Comparison of ENCODE assay signal across 16 mouse cellular contexts in genomic region chr12:21301932-21302331, GRCm38 (mm10). TPM values are rescaled to one million over a fixed set of nuclear protein-coding genes. Genes with fewer than 3 reads are reported as not detected.
DNase-seq lines count a peak whose midpoint lies in the region; ATAC-seq and TF ChIP-seq lines count a peak whose summit lies in the region.
"Had no signal": no experiment of that assay in that cellular context is flagged by ENCODE, and none has a peak within 500 bp of the region (broad histone marks: within the 10 kb centered on the region; RNA-seq: fewer than 3 reads in every experiment).

No protein-coding gene starts in this region.

- no peak for TF ChIP-seq EP300 in stomach, postnatal 0 days (optimal IDR thresholded peaks at IDR 0.05)
- TF ChIP-seq EP300 in lung, postnatal 0 days (IDR thresholded peaks at IDR 0.05): no peak

- WGBS in liver, adult 2 months: 21% methylated on average over 8 of the region's 8 CpGs
- WGBS in kidney, adult 2 months: 44% methylated on average over 8 of the region's 8 CpGs
- 19% methylated on average over 8 of the region's 8 CpGs for WGBS in stomach, postnatal 0 days
- WGBS in lung, postnatal 0 days: 48% methylated on average over 8 of the region's 8 CpGs

- H3K9ac ChIP-seq in liver, adult 2 months (ENCODE audit: low read depth, low read length): no peak overlapping the region
- H3K9ac ChIP-seq in stomach, postnatal 0 days (ENCODE audit: low read length): no peak overlapping the region
- H3K9ac ChIP-seq in lung, postnatal 0 days (replicated peaks; ENCODE audit: low read depth): no peak overlapping the region
- H3K9ac ChIP-seq: hindbrain, embryonic 12.5 days had no signal

- no peak overlapping the region for H3K4me2 ChIP-seq in stomach, postnatal 0 days (replicated peaks; ENCODE audit: low read depth)
- no peak overlapping the region for H3K4me2 ChIP-seq in lung, postnatal 0 days (replicated peaks; ENCODE audit: low read depth, low read length)
- H3K4me2 ChIP-seq: hindbrain, embryonic 12.5 days had no signal

- H3K4me1 ChIP-seq in liver, adult 2 months (ENCODE audit: control insufficient read depth, insufficient read depth, low read length): peaks cover 6% of the 10 kb centered on the region; the same call in 1 of the 2 replicates
- H3K4me1 ChIP-seq in kidney, adult 2 months (ENCODE audit: control insufficient read depth, insufficient read depth, low read length): peaks cover 8% of the 10 kb centered on the region
- no peaks in the 10 kb centered on the region for H3K4me1 ChIP-seq in stomach, postnatal 0 days (replicated peaks; ENCODE audit: control insufficient read depth, insufficient read depth)
- H3K4me1 ChIP-seq in lung, postnatal 0 days (ENCODE audit: insufficient read depth, low read depth, low read length): no peaks in the 10 kb centered on the region
- H3K4me1 ChIP-seq: forebrain, embryonic 10.5 days; hindbrain, embryonic 12.5 days had no signal

- no peak overlapping the region; the same call in 1 of the 2 replicates for H3K27ac ChIP-seq in liver, adult 2 months (replicated peaks; ENCODE audit: insufficient read depth, low read depth, low read length)
- peak overlapping the region; percentile 95 for H3K27ac ChIP-seq in kidney, adult 2 months (ENCODE audit: insufficient read depth, low read depth, low read length)
- H3K27ac ChIP-seq in stomach, postnatal 0 days (replicated peaks): 0 out of 2 replicates have a peak overlapping the region, but pooled peaks have one; percentile 18
- no peak overlapping the region for H3K27ac ChIP-seq in lung, postnatal 0 days (ENCODE audit: low read length)
- H3K27ac ChIP-seq: forebrain, embryonic 10.5 days; hindbrain, embryonic 12.5 days had no signal

- peaks cover 23% of the 10 kb centered on the region for H3K36me3 ChIP-seq in liver, adult 2 months (ENCODE audit: control insufficient read depth, insufficient read depth, low read length)
- H3K36me3 ChIP-seq in kidney, adult 2 months (ENCODE audit: control insufficient read depth, insufficient read depth, low read length): peaks cover 3% of the 10 kb centered on the region; the same call in 1 of the 2 replicates
- H3K36me3 ChIP-seq in stomach, postnatal 0 days (ENCODE audit: control insufficient read depth, insufficient read depth, low read length): peaks cover 38% of the 10 kb centered on the region
- H3K36me3 ChIP-seq in lung, postnatal 0 days (ENCODE audit: insufficient read depth, low read length): peaks cover 51% of the 10 kb centered on the region

- peak; percentile 90 for DNase-seq in liver, adult 2 months (ENCODE audit: extremely low read depth, low read depth, low spot score)
- DNase-seq in liver: no peak
- DNase-seq in kidney, adult 2 months: peak; percentile 76
- DNase-seq in kidney, postnatal 25 days: peak; percentile 51 to 76
- DNase-seq in stomach, postnatal 0 days (ENCODE audit: low spot score): no peak
- no peak for DNase-seq in lung, postnatal 0 days (ENCODE audit: low spot score)
- DNase-seq in layer of hippocampus, adult 8-10 months (ENCODE audit: low spot score in 2 of 2): no peak
- DNase-seq: cerebellum, adult 9-11 months; gastrocnemius, postnatal 14 days; lung, postnatal 10 days; retina, postnatal 1 day; thymus, adult 2 months had no signal

- H3K4me3 ChIP-seq in liver, adult 2 months (ENCODE audit: insufficient read depth, low read depth, low read length): no peak overlapping the region
- no peak overlapping the region for H3K4me3 ChIP-seq in kidney, adult 2 months (ENCODE audit: insufficient read depth, low read depth, low read length)
- H3K4me3 ChIP-seq in stomach, postnatal 0 days (ENCODE audit: low read depth, low read length): no peak overlapping the region
- no peak overlapping the region for H3K4me3 ChIP-seq in lung, postnatal 0 days (ENCODE audit: low read depth, low read length)
- H3K4me3 ChIP-seq: forebrain, embryonic 10.5 days; hindbrain, embryonic 12.5 days had no signal

- no peaks in the 10 kb centered on the region for H3K27me3 ChIP-seq in liver, adult 2 months (ENCODE audit: control insufficient read depth, insufficient read depth, low read length)
- H3K27me3 ChIP-seq in kidney, adult 2 months (replicated peaks; ENCODE audit: control insufficient read depth, insufficient read depth, low read length): no peaks in the 10 kb centered on the region
- no peaks in the 10 kb centered on the region for H3K27me3 ChIP-seq in stomach, postnatal 0 days (ENCODE audit: control insufficient read depth, insufficient read depth, low read length)
- no peaks in the 10 kb centered on the region for H3K27me3 ChIP-seq in lung, postnatal 0 days (replicated peaks; ENCODE audit: insufficient read depth, low read length)
- H3K27me3 ChIP-seq: hindbrain, embryonic 12.5 days had no signal

- TF ChIP-seq POLR2A in liver, adult 2 months (IDR thresholded peaks at IDR 0.05; ENCODE audit: extremely low read depth, insufficient read depth, low read length): no peak
- no peak for TF ChIP-seq POLR2A in kidney, adult 2 months (IDR thresholded peaks at IDR 0.05; ENCODE audit: low read depth, low read length)

- no peaks in the 10 kb centered on the region for H3K9me3 ChIP-seq in stomach, postnatal 0 days (ENCODE audit: control insufficient read depth, low read length)
- no peaks in the 10 kb centered on the region for H3K9me3 ChIP-seq in lung, postnatal 0 days (ENCODE audit: low read length)
- H3K9me3 ChIP-seq: forebrain, embryonic 10.5 days; hindbrain, embryonic 12.5 days had no signal

- no peaks in the 10 kb centered on the region for H3K79me2 ChIP-seq in liver, adult 2 months (ENCODE audit: control insufficient read depth, insufficient read depth, low read length)

- TF ChIP-seq CTCF in liver, adult 2 months (IDR thresholded peaks at IDR 0.05; ENCODE audit: low read depth, low read length): no peak
- no peak for TF ChIP-seq CTCF in kidney, adult 2 months (conservative IDR thresholded peaks at IDR 0.05; ENCODE audit: insufficient read depth, insufficient read length, low read depth, low read length)
- no peak for TF ChIP-seq CTCF in stomach, postnatal 0 days (IDR thresholded peaks at IDR 0.05; ENCODE audit: low read depth)
- no peak for TF ChIP-seq CTCF in lung, postnatal 0 days (IDR thresholded peaks at IDR 0.05)

- ATAC-seq in stomach, postnatal 0 days (ENCODE audit: low FRiP score, low TSS enrichment): peak; percentile 69
- no peak for ATAC-seq in lung, postnatal 0 days
- ATAC-seq in erythroid progenitor cell, adult 5-6 weeks (replicated peaks; ENCODE audit: low FRiP score, poor library complexity, severe bottlenecking): no peak
- ATAC-seq: midbrain, embryonic 16.5 days had no signal

RNA-seq across cellular contexts. Expression of gene Iah1, which starts 14.3 kb away (rescaled TPM):
- 258 and 346 TPM in 2 replicates for total RNA-seq in liver, adult 2 months (2014; rRNA removed)
- polyA plus RNA-seq in liver, adult 2 months (2012; rRNA removed): 330 and 339 TPM in 2 replicates
- polyA plus RNA-seq in kidney, adult 2 months (2012; rRNA removed): 401 and 498 TPM in 2 replicates
- 43.1 and 45.1 TPM in 2 replicates for polyA plus RNA-seq in stomach, postnatal 0 days (2015; fragmentation: Nextera tagmentation; extraction: Ambion mirVana)
- 111 and 112 TPM in 2 replicates for polyA plus RNA-seq in lung, postnatal 0 days (2015; fragmentation: Nextera tagmentation; extraction: Ambion mirVana)
- 15.1 and 20.9 TPM in 2 replicates for total RNA-seq in erythroid progenitor cell, adult 5-6 weeks (2015; ENCODE audit: low replicate concordance)
- total RNA-seq in erythroid progenitor cell, adult 5-6 weeks (2017; ENCODE audit: low replicate concordance): 9.2 and 16.3 TPM in 2 replicates
- 10 to 100 TPM; 13.2 to 17.0 (median 14.0) TPM for total RNA-seq in layer of hippocampus, adult 8-10 months (2022)

RNA-seq across cellular contexts. Expression of gene Itgb1bp1, which starts 15.8 kb away (rescaled TPM):
- 17.3 and 26.4 TPM in 2 replicates for total RNA-seq in liver, adult 2 months (2014; rRNA removed)
- 7.0 and 8.3 TPM in 2 replicates for polyA plus RNA-seq in liver, adult 2 months (2012; rRNA removed)
- polyA plus RNA-seq in kidney, adult 2 months (2012; rRNA removed): 19.3 and 23.6 TPM in 2 replicates
- polyA plus RNA-seq in stomach, postnatal 0 days (2015; fragmentation: Nextera tagmentation; extraction: Ambion mirVana): 31.6 and 32.6 TPM in 2 replicates
- 65.5 and 67.6 TPM in 2 replicates for polyA plus RNA-seq in lung, postnatal 0 days (2015; fragmentation: Nextera tagmentation; extraction: Ambion mirVana)
- total RNA-seq in erythroid progenitor cell, adult 5-6 weeks (2015; ENCODE audit: low replicate concordance): 14.4 and 15.1 TPM in 2 replicates
- 11.8 and 15.7 TPM in 2 replicates for total RNA-seq in erythroid progenitor cell, adult 5-6 weeks (2017; ENCODE audit: low replicate concordance)
- 10 to 100 TPM; 39.6 to 47.6 (median 42.3) TPM for total RNA-seq in layer of hippocampus, adult 8-10 months (2022)

RNA-seq across cellular contexts. Expression of gene Cpsf3, which starts 16.7 kb away (rescaled TPM):
- total RNA-seq in liver, adult 2 months (2014; rRNA removed): 28.7 and 34.1 TPM in 2 replicates
- polyA plus RNA-seq in liver, adult 2 months (2012; rRNA removed): 14.7 and 16.1 TPM in 2 replicates
- polyA plus RNA-seq in kidney, adult 2 months (2012; rRNA removed): 28.2 and 32.1 TPM in 2 replicates
- polyA plus RNA-seq in stomach, postnatal 0 days (2015; fragmentation: Nextera tagmentation; extraction: Ambion mirVana): 45.2 and 48.1 TPM in 2 replicates
- polyA plus RNA-seq in lung, postnatal 0 days (2015; fragmentation: Nextera tagmentation; extraction: Ambion mirVana): 65.4 and 69.7 TPM in 2 replicates
- total RNA-seq in erythroid progenitor cell, adult 5-6 weeks (2015; ENCODE audit: low replicate concordance): 13.7 and 68.3 TPM in 2 replicates
- total RNA-seq in erythroid progenitor cell, adult 5-6 weeks (2017; ENCODE audit: low replicate concordance): 15.6 and 17.2 TPM in 2 replicates
- total RNA-seq in layer of hippocampus, adult 8-10 months (2022): 10 to 100 TPM; 52.5 to 62.6 (median 56.5) TPM

Comparison
In these comparisons a context has a peak if more than half of its experiments do, and no peak if none do; other contexts are left out.
1. DNase-seq: peak in liver, adult 2 months (single experiment), kidney, adult 2 months (single experiment) and kidney, postnatal 25 days (2 of 2); none in liver (single experiment), stomach, postnatal 0 days (single experiment), lung, postnatal 0 days (single experiment) and layer of hippocampus, adult 8-10 months (0 of 2).
2. H3K27ac ChIP-seq: peak in kidney, adult 2 months (single experiment) and stomach, postnatal 0 days (single experiment); none in liver, adult 2 months (single experiment) and lung, postnatal 0 days (single experiment).